Mouse (Mus musculus) megakaryocyte, embryonic 14.5 days (primary cell): ENCODE measurements around the gene Rhobtb1.

ENCODE experiments used
- FLI1 ChIP-seq: IDR thresholded peaks from 2 replicates; pipeline ENCODE4 v1.6.1; 2012; ENCODE audit warnings: low read length, inconsistent platforms, mixed read lengths
- GATA1 ChIP-seq: IDR thresholded peaks from 3 replicates; pipeline ENCODE4 v1.6.1; 2012; ENCODE audit warnings: mixed read lengths, low read length, inconsistent platforms, borderline replicate concordance

DNA sequence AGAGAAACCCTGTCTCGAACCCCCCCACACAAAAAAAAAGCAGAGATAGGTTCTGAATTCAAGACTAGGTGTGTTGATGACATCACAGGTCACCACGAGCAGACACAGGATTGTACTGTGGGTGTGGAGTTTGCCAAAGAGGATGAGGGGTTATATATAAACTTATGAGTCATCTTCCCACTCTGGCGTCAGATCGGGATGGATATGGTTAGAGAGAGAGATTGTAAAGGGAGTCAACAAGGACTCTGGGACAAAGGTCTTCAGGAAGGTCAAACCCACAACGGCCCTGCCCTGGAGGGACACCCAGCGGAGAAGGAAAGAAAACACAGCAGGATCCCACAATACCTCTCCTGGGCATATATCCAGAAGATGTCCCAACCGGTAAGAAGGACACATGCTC lies 2.0 kb upstream of the Rhobtb1 start:
- TF ChIP-seq GATA1 (no peak), FLI1 (no peak)
